Mouse (Mus musculus): Measurements from ENCODE around the gene Chst11. TPM values are rescaled to one million over a fixed set of nuclear protein-coding genes. Genes with fewer than 3 reads are reported as not detected.

Chst11 gene
- polyA plus RNA-seq, 1 experiment: not detected

- Histone ChIP-seq H3K4me3 (ENCODE audit: insufficient read depth, low read depth, low read length) (no peak overlapping the region), H3K4me1 (ENCODE audit: control insufficient read depth, insufficient read depth, low read length) (no peaks in the 10 kb centered on the region), H3K27ac (ENCODE audit: insufficient read depth, low read depth, low read length) (no peak overlapping the region)
- no peak for TF ChIP-seq CTCF (IDR thresholded peaks at IDR 0.05; ENCODE audit: insufficient read depth, low read depth, low read length)
- TF ChIP-seq POLR2A (IDR thresholded peaks at IDR 0.05; ENCODE audit: insufficient read depth, low read depth, low read length): no peak
- 90% methylated on average over 7 of the region's 7 CpGs for WGBS
Measured at GRCm38 (mm10) chr10:82964491-82964890, 20.8 kb upstream of the Chst11 start.

- 88% methylated on average over 7 of the region's 7 CpGs for WGBS
- no peak overlapping the region for H3K4me3 ChIP-seq (ENCODE audit: insufficient read depth, low read depth, low read length)
- no peak overlapping the region for H3K27ac ChIP-seq (ENCODE audit: insufficient read depth, low read depth, low read length)
- TF ChIP-seq POLR2A (IDR thresholded peaks at IDR 0.05; ENCODE audit: insufficient read depth, low read depth, low read length) (no peak), CTCF (IDR thresholded peaks at IDR 0.05; ENCODE audit: insufficient read depth, low read depth, low read length) (no peak)
- H3K4me1 ChIP-seq (ENCODE audit: control insufficient read depth, insufficient read depth, low read length): no peaks in the 10 kb centered on the region
Measured at GRCm38 (mm10) chr10:82966672-82967071, 18.6 kb upstream of the Chst11 start.

GRCm38 (mm10) chr10:82969612-82970011 lies 15.7 kb upstream of the Chst11 start:
- TF ChIP-seq CTCF (IDR thresholded peaks at IDR 0.05; ENCODE audit: insufficient read depth, low read depth, low read length): no peak
- TF ChIP-seq POLR2A (IDR thresholded peaks at IDR 0.05; ENCODE audit: insufficient read depth, low read depth, low read length): no peak
- no peaks in the 10 kb centered on the region for H3K4me1 ChIP-seq (ENCODE audit: control insufficient read depth, insufficient read depth, low read length)
- H3K4me3 ChIP-seq (ENCODE audit: insufficient read depth, low read depth, low read length): no peak overlapping the region
- 71% methylated on average over 5 of the region's 5 CpGs for WGBS
- H3K27ac ChIP-seq (ENCODE audit: insufficient read depth, low read depth, low read length): no peak overlapping the region

- WGBS: 84% methylated on average over 11 of the region's 11 CpGs
- TF ChIP-seq CTCF (IDR thresholded peaks at IDR 0.05; ENCODE audit: insufficient read depth, low read depth, low read length) (no peak), POLR2A (IDR thresholded peaks at IDR 0.05; ENCODE audit: insufficient read depth, low read depth, low read length) (no peak)
- Histone ChIP-seq H3K4me1 (ENCODE audit: control insufficient read depth, insufficient read depth, low read length) (no peaks in the 10 kb centered on the region), H3K27ac (ENCODE audit: insufficient read depth, low read depth, low read length) (no peak overlapping the region), H3K4me3 (ENCODE audit: insufficient read depth, low read depth, low read length) (no peak overlapping the region)
Measured at GRCm38 (mm10) chr10:82971549-82971948, 13.7 kb upstream of the Chst11 start.

GRCm38 (mm10) chr10:82974201-82974600 lies 11.1 kb upstream of the Chst11 start:
- Histone ChIP-seq H3K27ac (ENCODE audit: insufficient read depth, low read depth, low read length) (no peak overlapping the region), H3K4me1 (ENCODE audit: control insufficient read depth, insufficient read depth, low read length) (no peaks in the 10 kb centered on the region), H3K4me3 (ENCODE audit: insufficient read depth, low read depth, low read length) (no peak overlapping the region)
- TF ChIP-seq POLR2A (IDR thresholded peaks at IDR 0.05; ENCODE audit: insufficient read depth, low read depth, low read length) (no peak), CTCF (IDR thresholded peaks at IDR 0.05; ENCODE audit: insufficient read depth, low read depth, low read length) (no peak)
- 87% methylated on average over 5 of the region's 5 CpGs for WGBS

- no peaks in the 10 kb centered on the region for H3K4me1 ChIP-seq (ENCODE audit: control insufficient read depth, insufficient read depth, low read length)
- H3K4me3 ChIP-seq (ENCODE audit: insufficient read depth, low read depth, low read length): no peak overlapping the region
- TF ChIP-seq CTCF (IDR thresholded peaks at IDR 0.05; ENCODE audit: insufficient read depth, low read depth, low read length): no peak
- no peak for TF ChIP-seq POLR2A (IDR thresholded peaks at IDR 0.05; ENCODE audit: insufficient read depth, low read depth, low read length)
- 56% methylated on average over 6 of the region's 6 CpGs for WGBS
- no peak overlapping the region for H3K27ac ChIP-seq (ENCODE audit: insufficient read depth, low read depth, low read length)
Measured at GRCm38 (mm10) chr10:82974627-82975177, 10.6 kb upstream of the Chst11 start.

- no peak overlapping the region for H3K4me3 ChIP-seq (ENCODE audit: insufficient read depth, low read depth, low read length)
- no peak overlapping the region for H3K27ac ChIP-seq (ENCODE audit: insufficient read depth, low read depth, low read length)
- no peaks in the 10 kb centered on the region for H3K4me1 ChIP-seq (ENCODE audit: control insufficient read depth, insufficient read depth, low read length)
- 88% methylated on average over 15 of the region's 15 CpGs for WGBS
- no peak for TF ChIP-seq CTCF (IDR thresholded peaks at IDR 0.05; ENCODE audit: insufficient read depth, low read depth, low read length)
- no peak for TF ChIP-seq POLR2A (IDR thresholded peaks at IDR 0.05; ENCODE audit: insufficient read depth, low read depth, low read length)
Measured at GRCm38 (mm10) chr10:82975806-82976205, 9.5 kb upstream of the Chst11 start.

- H3K27ac ChIP-seq (ENCODE audit: insufficient read depth, low read depth, low read length): no peak overlapping the region
- H3K4me1 ChIP-seq (ENCODE audit: control insufficient read depth, insufficient read depth, low read length): peaks cover 6% of the 10 kb centered on the region
- no peak overlapping the region for H3K4me3 ChIP-seq (ENCODE audit: insufficient read depth, low read depth, low read length)
- 88% methylated on average over 3 of the region's 3 CpGs for WGBS
- TF ChIP-seq CTCF (IDR thresholded peaks at IDR 0.05; ENCODE audit: insufficient read depth, low read depth, low read length) (no peak), POLR2A (IDR thresholded peaks at IDR 0.05; ENCODE audit: insufficient read depth, low read depth, low read length) (no peak)
Measured at GRCm38 (mm10) chr10:82982286-82982685, 3.0 kb upstream of the Chst11 start.

- WGBS: 0% methylated on average over 32 of the region's 32 CpGs
- peak overlapping the region; percentile 55; the same call in 1 of the 2 replicates for H3K27ac ChIP-seq (ENCODE audit: insufficient read depth, low read depth, low read length)
- TF ChIP-seq CTCF (IDR thresholded peaks at IDR 0.05; ENCODE audit: insufficient read depth, low read depth, low read length): no peak
- no peak for TF ChIP-seq POLR2A (IDR thresholded peaks at IDR 0.05; ENCODE audit: insufficient read depth, low read depth, low read length)
Measured at GRCm38 (mm10) chr10:82985700-82986131, 418 bp downstream of the Chst11 start.

More at GRCm38 (mm10) chr10:82985700-82986131, 418 bp downstream of the Chst11 start:
- Histone ChIP-seq H3K4me3 (ENCODE audit: insufficient read depth, low read depth, low read length) (peak overlapping the region; percentile 58), H3K4me1 (ENCODE audit: control insufficient read depth, insufficient read depth, low read length) (peaks cover 17% of the 10 kb centered on the region)
